Mouse (Mus musculus) gastrocnemius, adult 8-10 months (tissue): ENCODE data around the gene Sphk1. TPM values are rescaled to one million over a fixed set of nuclear protein-coding genes. Genes with fewer than 3 reads are reported as not detected.

Experiments
- DNase-seq, 2 experiments: peaks; one replicate each; pipeline ENCODE4 v3.0.0; 2022; ENCODE audit warnings: low spot score in 2 of 2
- total RNA-seq, 4 experiments: library from RNA; stranded (reverse); gene quantifications; 2 replicates each; pipeline ENCODE4 v1.2.4; 2022

Sphk1 gene
- total RNA-seq, 4 experiments from 2014 or later, result 0.15 to 0.75 (median 0.51) TPM

DNA sequence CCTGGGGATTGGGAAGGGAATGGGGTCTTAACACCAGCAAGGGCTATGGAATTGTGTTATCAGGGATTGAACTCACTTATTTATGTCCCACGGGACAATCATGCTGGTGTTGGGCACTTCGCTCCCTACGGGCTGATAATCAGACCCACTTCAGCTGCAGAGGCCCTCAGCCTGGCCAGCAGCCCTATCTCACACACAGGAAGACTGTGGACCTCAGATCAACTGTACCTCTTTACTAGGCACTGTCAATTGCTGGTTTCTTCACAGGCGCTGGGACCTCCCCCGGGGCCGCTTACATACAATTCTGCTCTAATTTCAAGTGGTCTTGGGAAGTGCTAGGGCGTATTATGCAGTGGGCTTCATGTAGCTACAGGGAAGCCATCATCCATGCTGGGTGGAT is 6.0 kb downstream of the Sphk1 start:
- no peak for DNase-seq

DNA sequence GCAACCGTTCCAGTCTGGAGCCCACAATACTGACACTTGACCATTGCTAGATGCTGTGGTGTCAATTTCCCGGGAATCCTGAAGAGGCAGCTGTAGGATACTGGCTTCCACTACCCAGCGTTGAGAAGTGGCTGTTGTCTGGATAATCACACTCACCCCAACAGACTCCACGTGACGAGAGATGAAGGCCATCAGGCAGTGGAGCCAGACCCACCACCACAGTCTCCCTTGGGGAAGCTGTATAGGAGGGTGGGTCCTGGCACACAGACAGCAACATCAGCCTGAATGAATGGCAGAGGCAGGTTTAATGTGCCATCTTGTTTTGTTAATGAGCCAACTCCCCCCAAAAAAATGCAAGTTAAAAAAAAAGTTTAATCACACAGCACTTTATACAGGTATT is 6.7 kb downstream of the Sphk1 start:
- DNase-seq, result no peak

DNA sequence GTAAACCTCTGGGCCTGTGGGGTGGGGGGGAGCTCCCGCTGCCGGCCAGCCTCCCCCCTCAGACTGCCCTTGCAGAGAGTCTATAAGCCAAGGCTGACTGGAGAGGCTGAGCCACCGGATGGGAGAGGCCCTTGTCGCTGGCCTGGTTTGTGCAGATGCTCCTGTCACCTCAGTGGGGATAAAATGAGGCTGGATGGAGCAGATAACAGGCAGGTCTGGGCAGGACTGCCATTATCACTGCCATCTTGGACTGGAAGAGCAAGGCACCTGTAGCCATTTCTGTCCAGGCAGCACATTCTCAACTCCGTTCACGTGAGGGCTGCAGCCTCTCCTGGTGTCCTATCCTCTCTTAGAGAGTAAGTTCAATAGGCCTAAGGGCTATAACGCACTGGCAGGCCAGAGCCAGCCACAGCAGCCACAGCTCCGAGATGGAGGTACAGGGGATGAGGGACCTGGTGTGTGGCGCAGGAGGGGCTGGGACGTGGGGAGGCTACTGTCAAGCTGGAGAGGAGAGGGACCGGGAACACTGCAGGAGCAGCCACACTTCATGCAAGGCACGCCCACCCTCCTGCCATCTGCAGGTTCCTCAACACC is 7.5 kb downstream of the Sphk1 start:
- DNase-seq, result no peak

DNA sequence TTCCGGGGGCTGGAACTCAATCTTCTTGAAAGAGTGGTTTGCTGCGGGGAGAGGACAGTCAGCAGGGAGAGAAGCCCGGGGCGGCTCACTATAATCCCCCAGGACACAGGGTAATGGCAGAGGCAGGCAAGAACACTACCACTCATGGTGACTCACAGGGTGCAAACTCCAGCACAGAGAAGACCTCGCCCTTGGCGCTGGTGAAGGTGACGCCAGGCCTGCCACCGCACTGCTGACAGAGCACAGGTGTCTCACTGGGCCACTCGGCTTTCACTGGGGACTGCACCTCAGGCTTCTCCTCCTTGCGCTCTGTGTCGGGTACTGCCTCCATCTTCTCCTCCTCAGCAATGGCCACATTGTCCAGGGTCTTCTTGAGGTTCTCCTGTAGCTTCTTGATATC is 10.5 kb downstream of the Sphk1 start:
- no peak for DNase-seq

DNA sequence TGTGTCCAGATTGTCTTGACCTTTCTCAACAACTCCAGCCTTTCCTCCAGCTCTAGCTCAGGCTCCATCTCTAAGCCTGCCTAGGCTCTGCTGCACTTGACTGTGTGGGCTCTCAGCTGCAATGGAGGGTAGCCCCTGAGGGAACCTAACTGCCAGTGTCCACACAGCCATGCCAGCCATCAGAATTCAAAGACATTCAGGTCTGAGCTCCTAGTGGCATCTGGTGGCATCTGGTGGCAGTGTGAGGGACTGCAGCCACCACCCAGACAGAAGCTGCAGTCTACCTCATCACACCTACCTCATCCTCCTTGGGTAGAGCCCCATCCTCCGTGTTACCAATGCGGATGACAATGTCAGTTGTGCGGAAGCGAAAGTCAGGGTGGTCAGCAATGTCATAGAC is 12.4 kb downstream of the Sphk1 start:
- no peak for DNase-seq

DNA sequence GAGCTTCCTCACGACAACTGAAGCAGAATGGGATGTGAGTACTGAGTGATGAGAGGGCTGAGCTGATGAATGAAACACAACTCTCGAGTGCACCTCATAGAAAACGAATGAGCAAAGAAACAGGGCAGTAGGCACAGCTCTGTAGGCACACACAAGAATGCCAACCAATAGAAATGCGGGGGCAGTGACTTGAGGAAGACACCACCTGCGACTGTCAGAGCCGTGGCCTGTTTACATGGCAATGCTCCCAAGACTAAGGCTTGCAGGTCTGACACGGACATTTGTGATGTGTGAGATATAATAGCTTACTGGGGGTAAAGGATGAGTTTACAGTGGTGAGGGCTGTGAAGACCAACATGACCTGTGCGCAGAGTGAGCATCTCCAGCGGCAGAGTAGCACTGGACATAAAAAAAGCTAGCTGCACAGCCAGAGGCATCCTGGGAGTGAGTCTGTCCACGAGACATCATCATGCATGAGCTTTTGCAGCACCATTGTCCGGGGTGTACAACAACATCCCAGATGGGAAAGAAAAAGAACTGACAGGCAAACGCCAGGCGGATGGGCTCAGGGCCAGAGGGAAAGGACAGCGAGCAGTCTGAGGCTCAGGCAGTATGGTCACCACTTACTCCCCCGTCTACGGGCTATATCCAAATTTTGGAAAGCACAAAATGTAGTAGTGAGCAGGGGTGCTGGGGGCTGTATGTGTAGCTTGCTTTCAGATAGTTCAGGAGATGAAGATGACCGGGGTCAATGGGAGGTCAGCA is 16.8 kb downstream of the Sphk1 start:
- DNase-seq, result no peak

DNA sequence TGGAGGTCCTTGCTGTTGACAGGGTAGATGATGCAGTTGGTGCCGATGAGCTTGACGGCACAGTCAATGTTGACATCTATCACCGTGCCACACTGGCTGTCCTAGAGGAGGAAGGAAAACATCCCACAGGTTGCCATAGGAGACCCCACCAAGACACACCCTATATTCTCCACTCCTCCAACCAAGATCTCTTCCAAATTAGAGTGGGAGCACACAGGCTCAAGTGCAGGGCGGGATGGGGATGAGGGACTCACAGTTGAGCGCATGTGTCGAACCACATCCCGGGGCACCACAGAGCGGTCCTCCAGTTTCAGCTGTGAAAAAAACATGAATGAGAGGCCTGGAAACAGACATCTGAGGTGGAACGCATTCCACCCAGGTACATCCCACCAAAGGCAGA is 18.1 kb downstream of the Sphk1 start:
- no peak for DNase-seq

DNA sequence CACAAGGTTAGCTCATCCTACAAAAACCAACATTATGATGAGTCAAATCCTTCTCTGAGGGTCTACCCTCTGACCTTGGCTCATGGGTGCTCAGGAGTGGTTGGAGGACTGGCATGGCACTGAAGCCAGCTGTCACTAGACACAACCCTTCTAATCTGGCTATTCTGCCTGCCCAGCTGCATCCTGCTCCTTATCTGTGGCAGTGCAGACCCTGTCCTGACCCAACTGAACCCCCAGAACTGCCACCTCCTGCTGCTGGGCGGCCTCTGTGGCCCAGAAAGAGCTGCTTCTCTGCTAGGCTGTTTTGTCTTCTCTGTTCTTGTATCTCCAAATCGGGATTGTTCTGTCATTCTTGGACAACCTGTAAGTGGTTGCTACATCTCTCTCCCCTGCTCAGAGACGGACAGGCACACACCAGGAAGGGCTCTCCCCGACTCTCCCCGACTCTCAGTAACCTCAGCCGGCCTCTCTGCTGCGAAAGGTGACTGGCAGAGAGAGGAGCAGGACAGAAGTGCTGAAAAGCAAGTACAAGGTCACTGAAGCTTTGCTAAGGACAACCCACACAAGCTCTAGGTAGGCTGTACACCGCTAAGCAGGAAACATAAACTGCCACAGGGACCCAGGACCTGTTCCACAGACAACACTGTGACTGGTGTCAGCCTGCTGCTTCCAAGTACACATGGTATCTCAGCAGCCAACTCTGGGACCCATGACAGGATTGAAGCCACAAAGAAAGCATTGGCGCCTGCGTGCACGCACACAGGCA is 18.7 kb downstream of the Sphk1 start:
- no peak for DNase-seq

DNA sequence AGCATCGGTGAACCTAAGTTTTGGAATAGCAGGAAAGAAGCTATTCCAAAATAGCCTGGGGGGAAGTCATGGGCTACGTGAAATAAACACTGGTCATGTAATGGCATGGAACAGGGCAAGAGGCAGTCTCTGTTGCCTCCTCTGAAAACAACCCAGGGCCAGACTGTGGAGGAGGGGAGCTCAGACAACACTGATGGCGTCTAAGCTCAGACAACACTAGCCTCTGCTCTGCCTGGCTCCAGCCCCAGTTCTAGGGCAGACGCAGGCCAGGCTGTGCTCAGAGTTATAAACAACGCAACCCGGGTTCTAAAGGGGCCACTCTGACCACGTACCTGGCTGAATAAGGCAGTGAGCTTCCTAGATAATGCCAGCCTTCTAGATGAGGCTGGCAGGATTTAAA is 20.0 kb downstream of the Sphk1 start:
- no peak for DNase-seq

DNA sequence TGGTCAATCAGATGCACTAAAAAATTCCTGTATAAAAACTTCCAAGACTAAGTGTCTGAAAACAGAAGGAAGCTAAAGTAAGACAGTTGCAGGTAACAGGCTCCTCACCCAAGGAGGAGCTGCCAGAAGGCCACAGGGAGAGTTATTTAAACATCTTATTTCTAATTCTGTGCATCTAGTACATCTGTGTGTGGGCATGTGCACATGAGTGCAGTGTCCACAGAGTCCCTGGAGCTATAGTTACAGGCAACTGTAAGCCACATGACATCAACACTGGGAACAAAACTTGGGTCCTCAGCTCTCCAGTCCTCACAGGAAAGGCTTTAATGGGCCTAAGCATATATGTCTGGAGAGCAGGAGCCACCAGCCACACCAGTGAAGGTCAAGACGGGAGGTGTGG is 21.5 kb downstream of the Sphk1 start:
- DNase-seq, result no peak

DNA sequence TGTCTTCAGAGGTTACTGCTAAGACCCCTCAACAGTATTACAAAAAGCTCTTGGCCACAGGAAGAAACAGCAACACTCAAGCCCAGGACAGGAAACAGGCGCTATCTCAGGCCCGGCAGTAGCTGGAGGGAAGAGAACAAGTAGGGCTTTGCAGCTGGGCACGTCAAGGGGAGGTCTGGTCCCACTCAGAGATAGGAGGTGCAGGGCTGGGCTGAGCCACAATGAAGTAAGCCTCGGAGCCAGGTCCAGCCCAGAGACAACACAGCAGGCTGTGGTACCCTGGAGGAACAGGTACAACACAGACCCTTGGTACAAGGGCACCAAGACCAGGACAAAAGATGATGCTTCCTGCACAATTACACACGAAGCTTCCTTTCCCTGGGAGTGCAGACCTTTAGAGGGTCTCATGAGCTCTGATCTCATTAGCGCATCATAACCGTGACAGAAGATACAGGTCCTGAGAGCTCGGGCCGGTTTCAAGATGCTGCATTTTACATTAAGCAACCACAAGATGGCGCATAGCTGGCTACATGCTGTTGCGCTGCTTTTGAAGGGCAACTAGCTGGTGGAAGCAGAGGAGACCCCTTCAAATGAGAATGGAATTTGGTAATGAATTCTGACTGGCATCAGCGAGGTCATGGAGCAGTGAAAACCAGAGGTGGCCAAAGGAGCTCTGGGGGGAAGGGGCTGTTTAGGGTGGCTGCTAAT is 23.6 kb downstream of the Sphk1 start:
- DNase-seq, result no peak

DNA sequence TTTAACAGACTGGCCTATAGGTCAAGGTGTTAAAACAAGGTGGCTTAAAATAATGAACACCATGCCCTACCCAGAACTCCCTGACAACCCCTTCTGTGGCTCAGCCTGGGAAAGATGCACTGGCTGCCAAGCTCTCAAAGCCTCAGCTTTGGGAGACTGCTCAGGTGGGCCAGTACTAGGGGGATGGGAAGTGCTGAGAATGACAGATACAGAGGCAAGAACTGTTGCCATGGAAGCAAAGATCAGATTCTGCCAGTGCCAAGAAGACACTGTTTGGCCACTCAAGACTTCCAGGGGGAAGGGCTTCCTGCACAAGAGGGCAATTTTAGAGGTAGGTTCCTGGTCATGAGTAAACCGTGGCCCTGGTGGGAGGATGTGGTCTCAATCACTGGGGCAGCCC is 24.8 kb downstream of the Sphk1 start:
- no peak for DNase-seq

DNA sequence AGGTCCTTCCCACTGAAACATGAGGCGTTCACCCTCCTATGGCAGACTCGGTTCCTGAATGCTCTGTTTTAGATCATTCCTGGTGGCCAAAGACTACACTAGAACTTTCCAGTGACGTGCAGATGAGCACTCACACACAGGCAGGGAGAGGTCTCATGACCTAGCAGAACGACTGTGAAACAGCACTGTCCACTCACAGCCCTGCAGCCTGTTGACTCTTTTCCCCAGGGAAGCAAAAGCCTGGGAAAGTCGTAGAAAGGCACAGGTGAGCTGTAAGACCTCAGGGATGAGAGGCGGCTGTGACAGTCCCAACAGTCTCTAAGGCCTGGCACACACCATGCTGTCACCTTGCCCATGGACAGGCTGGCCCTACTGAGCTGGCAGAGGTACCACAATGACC is 25.6 kb downstream of the Sphk1 start:
- DNase-seq, result no peak

DNA sequence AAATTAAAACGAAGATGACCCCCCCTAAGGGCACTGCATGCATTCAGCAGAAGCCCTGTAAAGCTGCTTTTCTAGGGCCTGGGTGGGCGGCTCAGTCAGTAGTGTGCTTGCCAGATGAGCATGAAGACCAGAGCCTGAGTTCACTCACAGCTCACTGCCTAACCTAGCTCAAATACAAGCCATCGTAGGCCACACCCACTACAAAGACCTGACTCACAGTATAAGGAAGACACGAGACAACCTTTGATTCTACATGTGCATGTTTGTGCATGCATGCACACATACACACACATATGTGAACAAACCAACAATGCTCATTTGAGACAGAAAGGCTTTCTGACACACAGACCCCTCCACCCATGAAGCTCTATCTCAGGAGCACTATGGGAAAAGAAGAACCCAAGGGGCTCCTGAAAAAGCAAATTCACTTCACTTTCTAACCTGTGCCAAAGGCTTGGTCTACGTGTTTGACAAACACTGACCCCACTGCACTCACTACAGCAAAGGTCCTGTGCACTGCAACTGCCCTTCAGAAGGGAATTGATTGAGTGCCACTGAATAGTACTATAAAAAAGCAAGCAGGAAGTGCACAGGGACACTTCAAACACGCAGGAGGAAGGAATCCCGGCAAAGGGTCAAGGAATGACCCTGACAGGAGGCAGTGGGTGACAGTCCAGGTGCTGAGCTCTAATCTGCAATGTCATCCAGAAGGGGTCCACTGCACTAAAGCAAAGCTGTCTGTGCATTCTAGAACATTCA is 34.7 kb downstream of the Sphk1 start:
- DNase-seq, result no peak

DNA sequence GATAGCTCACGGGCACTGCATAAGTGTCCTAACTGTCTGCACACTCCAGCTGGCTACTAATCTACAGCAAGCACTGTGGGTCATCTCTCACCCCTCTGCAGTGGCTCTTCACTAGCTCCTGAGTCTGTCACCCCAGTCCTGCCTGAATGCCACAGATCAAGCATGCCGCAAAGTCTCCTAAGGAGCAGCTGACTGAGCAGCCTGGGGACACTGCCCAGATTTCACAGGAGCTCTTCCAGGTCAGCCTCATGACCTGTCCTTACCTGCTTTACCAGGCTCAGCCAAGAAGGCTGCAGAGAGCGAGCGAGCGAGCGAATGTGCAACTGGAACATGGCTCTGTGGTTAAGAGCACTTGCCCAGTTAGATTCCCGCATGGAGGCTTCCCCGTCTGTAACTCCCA is 36.8 kb downstream of the Sphk1 start:
- peak in 1 of 2 experiments; percentile 54 for DNase-seq

DNA sequence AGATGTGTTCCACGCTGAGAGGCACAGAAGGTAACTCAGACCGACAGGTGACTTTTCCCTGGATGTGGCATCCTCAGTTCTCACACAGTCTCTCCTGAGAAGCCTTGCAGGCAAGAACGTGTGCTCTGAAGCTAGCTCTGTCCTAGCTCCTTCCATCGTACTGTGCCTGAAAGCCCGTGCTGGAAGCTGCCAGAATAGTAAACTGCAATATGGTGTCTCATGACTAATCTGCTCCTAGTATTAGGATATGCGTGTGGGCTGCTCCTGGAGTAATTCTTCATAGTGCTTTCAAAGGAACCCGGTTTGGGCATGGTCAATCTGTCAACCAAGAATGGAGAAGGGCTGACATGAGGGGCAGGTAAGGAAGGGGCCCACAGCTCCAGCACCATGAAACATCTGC is 40.1 kb downstream of the Sphk1 start:
- no peak for DNase-seq

DNA sequence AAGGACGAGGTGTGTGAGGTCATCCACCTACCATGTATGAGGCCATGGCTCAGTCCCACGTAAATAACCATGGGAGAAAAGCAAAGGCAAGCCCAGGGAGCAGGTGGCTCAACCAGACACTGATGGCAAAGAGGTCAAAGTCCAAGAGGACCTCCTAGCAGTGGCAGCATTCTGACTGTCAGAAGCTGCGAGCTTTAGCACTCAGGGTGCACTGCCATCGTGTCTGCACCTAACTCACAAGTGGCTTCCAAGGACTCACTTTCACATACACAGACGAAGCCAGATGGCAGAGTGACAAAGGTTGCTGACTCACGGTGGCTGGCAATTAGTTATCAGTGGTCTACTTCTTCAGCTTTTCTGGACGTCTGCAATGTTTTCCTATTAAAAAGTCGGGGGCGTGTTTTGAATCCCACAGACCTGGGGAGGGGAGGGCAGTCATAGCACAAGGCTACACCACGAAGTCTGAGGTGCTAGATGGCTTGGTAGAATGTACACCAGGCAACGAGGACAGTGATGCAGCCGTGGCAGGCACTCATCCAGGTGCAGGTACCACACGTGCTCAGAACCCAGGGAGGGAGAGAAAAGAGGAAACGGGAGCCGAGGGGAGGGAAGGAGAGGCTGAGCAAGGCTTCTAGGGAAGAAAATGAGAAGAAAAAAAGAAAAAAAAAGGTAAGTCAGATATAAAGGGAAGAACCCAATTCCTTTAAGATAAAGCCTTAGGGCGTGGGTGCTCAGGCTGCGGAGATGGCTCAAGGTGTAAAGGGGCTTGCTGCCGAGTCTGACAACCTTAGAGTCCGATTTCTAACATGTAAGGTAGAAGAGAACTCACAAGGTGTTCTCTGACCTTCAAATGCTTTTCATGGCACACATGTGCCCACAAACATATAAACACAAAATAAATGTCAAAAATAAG is 41.3 kb downstream of the Sphk1 start:
- no peak for DNase-seq

DNA sequence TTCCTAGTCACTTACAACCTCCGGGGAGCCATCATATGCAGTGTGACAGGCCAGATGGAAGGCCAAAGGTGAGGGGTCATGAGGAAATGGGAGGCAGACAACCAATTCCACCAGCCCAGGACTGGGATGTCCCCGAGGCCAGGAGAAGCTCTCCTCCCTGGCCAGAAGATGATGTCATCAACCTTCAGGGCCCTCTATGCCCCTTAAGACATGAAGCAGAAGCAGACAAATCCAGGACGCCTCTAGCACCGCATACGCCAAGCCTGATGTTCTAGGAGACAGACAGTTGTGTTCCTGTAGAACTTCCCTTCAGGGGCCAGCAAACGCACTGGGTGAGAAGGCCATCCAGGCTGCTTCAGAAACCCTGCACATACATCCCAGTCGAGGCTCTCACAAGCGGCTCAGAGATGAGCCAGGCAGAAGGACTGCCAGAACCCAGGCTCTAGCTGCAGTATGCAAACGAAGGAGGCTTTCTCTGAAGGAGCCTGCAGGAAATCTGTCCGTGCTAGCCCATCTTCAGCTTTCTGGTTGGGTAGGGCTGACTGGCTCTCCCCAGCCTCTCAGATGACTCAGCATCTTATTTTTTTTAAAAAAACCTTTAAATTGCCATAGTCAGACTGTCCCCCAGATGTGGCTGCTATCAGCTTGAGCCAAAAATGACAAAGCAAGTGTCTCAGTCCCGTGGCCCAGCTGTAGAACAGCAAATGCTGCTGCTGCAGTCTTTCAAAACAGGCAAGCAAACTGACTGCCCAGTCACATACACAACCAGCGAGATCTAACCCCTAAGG is 42.2 kb downstream of the Sphk1 start:
- DNase-seq, result no peak

DNA sequence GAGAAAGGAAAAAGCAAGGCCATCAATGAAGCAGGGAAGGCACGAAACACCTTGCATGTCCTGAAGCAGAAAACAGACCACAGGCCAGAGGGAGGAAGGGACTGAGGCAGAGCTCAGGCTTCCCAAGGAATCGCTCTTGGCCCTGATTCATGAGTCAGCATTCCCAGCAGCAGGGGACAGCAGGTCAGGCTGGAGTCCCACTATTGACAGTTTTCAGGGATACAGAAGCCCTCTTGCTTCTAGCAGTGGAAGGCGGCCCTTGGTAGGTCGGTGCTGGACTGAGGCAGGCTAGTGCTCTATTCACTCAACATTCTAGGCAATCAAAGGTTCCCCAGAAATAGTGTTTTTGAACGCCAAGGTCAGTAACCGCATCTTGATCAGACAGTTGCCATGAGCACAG is 43.8 kb downstream of the Sphk1 start:
- no peak for DNase-seq
